8 mouse cellular contexts compared by ENCODE assay signal in the genomic region with DNA sequence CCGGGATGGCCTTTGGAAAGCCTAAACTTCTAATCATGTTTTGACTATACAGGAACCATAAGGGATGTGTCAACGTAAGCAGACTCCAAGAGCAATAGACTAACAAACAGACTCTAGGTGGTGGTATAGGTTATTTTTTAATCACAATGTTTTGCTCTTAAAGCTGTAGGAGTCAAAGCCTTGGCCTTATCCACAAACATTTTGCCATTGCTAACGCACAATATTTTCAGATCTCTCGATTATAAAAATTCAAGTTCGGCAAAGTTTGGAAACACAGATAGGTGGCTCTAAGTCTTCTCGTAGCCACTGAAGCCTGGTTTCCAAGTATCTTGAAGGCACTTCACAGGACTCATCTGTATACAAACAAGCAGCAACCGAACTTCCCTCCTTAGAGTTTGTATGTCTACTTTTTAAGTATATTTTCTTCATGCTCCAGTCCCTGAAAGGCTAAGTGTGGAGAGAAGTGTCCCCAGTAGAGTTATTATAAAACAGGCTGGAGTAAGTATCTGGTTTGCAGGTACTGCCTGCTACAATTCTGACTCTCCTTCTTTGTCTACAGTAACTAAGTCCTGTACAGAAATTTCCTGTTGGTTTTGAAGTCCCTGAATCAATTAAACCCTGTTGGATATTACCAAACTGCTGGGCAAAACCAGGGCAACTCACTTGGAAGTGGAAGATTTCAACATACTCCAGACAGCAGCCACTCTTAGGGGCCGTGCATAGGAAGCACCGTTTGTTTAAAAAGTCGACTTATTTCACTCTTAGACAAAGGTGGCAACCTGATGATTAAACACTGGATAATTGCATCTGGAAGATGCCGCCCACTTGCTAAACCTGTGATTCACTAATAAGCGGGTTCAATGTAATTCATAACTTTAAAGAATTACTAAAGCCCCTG. TPM values are rescaled to one million over a fixed set of nuclear protein-coding genes. Genes with fewer than 3 reads are reported as not detected.
DNase-seq lines count a peak whose midpoint lies in the region; ATAC-seq and TF ChIP-seq lines count a peak whose summit lies in the region.

No protein-coding gene starts in this region.

- H3K79me2 ChIP-seq in myocyte (ENCODE audit: control insufficient read depth, insufficient read depth) = peaks cover 61% of the 10 kb centered on the region

- no peak overlapping the region for H3K27ac ChIP-seq in neural tube, embryonic 11.5 days (ENCODE audit: low read depth, low read length)
- H3K27ac ChIP-seq in embryonic facial prominence, embryonic 10.5 days (replicated peaks) = peak overlapping the region; percentile 99

- no peak overlapping the region for H3ac ChIP-seq in myocyte (ENCODE audit: control insufficient read depth, insufficient read length)

- DNase-seq in neural tube, embryonic 11.5 days (ENCODE audit: low spot score) = no peak
- no peak for DNase-seq in neural tube, embryonic 10.5 days (ENCODE audit: extremely low spot score, low spot score)
- DNase-seq in embryonic facial prominence, embryonic 10.5 days (ENCODE audit: low spot score) = no peak
- DNase-seq in ovary, postnatal 10 days (ENCODE audit: low spot score) = no peak
- no peak for DNase-seq in thymus, postnatal 10 days (ENCODE audit: low spot score in 2 of 2)
- DNase-seq in cerebellum, adult 11-12 months = no peak

- no peaks in the 10 kb centered on the region for H3K27me3 ChIP-seq in neural tube, embryonic 11.5 days (ENCODE audit: control insufficient read depth, insufficient read depth, low read length)
- no peaks in the 10 kb centered on the region for H3K27me3 ChIP-seq in embryonic facial prominence, embryonic 10.5 days (replicated peaks; ENCODE audit: low read depth, poor library complexity, severe bottlenecking)
- no peaks in the 10 kb centered on the region for H3K27me3 ChIP-seq in myocyte (ENCODE audit: control insufficient read depth, insufficient read depth, insufficient read length)

- H3K4me3 ChIP-seq in neural tube, embryonic 11.5 days (ENCODE audit: low read depth, low read length) = peak overlapping the region; percentile 79
- peak overlapping the region; percentile 93 for H3K4me3 ChIP-seq in embryonic facial prominence, embryonic 10.5 days
- H3K4me3 ChIP-seq in myocyte = peak overlapping the region; percentile 50

- H3K9ac ChIP-seq in neural tube, embryonic 11.5 days (ENCODE audit: low read length) = peak overlapping the region; percentile 92; the same call in 1 of the 2 replicates

- TF ChIP-seq POLR2A in myocyte (IDR thresholded peaks at IDR 0.05; ENCODE audit: insufficient read length, low read depth) = no peak

- peaks cover 10% of the 10 kb centered on the region; the same call in 1 of the 2 replicates for H3K4me1 ChIP-seq in neural tube, embryonic 11.5 days (ENCODE audit: control insufficient read depth, insufficient read depth, low read length)
- H3K4me1 ChIP-seq in embryonic facial prominence, embryonic 10.5 days = peaks cover 42% of the 10 kb centered on the region

- ATAC-seq in neural tube, embryonic 11.5 days (ENCODE audit: insufficient read depth, low FRiP score, low TSS enrichment) = no peak
- ATAC-seq in inflammation-experienced regulatory T-cells, adult 6 months = peak; percentile 19

- peak overlapping the region; percentile 40 for H3K4me2 ChIP-seq in neural tube, embryonic 11.5 days (ENCODE audit: low read depth)
- H3K4me2 ChIP-seq in myocyte (ENCODE audit: low read depth) = peak overlapping the region; percentile 89

- WGBS in neural tube, embryonic 11.5 days = 40% methylated on average over 12 of the region's 12 CpGs
- WGBS in embryonic facial prominence, embryonic 10.5 days = 35% methylated on average over 12 of the region's 12 CpGs

- no peaks in the 10 kb centered on the region for H3K9me3 ChIP-seq in neural tube, embryonic 11.5 days (ENCODE audit: control insufficient read depth, low read length)
- no peaks in the 10 kb centered on the region for H3K9me3 ChIP-seq in embryonic facial prominence, embryonic 10.5 days

- H3K36me3 ChIP-seq in neural tube, embryonic 11.5 days (ENCODE audit: control insufficient read depth, insufficient read depth, low read length) = no peaks in the 10 kb centered on the region
- H3K36me3 ChIP-seq in embryonic facial prominence, embryonic 10.5 days (replicated peaks) = peaks cover 13% of the 10 kb centered on the region
- no peaks in the 10 kb centered on the region for H3K36me3 ChIP-seq in myocyte (ENCODE audit: control insufficient read depth, insufficient read depth)

TF ChIP-seq in myocyte, 11 proteins besides CTCF, POLR2A, EP300 and RAD21:
- TF ChIP-seq TCF3 (IDR thresholded peaks at IDR 0.05; ENCODE audit: insufficient read length, low read depth) = no peak
- TF ChIP-seq MYOG (IDR thresholded peaks at IDR 0.05; ENCODE audit: control insufficient read depth in 1 of 3, insufficient read depth in 1 of 3, insufficient read length in 2 of 3, low read depth in 2 of 3) = no peak
- no peak for TF ChIP-seq MYOD1 (IDR thresholded peaks at IDR 0.05; ENCODE audit: control insufficient read depth in 1 of 3, insufficient read length in 2 of 3, low read depth in 2 of 3)
- no peak for TF ChIP-seq TCF12 (IDR thresholded peaks at IDR 0.05; ENCODE audit: insufficient read depth, poor library complexity, severe bottlenecking)
- TF ChIP-seq USF1 (IDR thresholded peaks at IDR 0.05; ENCODE audit: low read depth) = no peak
- TF ChIP-seq POLR2AphosphoS2 (IDR thresholded peaks at IDR 0.05; ENCODE audit: insufficient read length, low read depth) = no peak
- no peak for TF ChIP-seq CEBPB (IDR thresholded peaks at IDR 0.05; ENCODE audit: insufficient read depth, poor library complexity, severe bottlenecking)
- no peak for TF ChIP-seq REST (IDR thresholded peaks at IDR 0.05; ENCODE audit: insufficient read depth, insufficient read length)
- TF ChIP-seq SRF (IDR thresholded peaks at IDR 0.05; ENCODE audit: control insufficient read depth, insufficient read length, low read depth) = no peak
- TF ChIP-seq E2F4 (IDR thresholded peaks at IDR 0.05; ENCODE audit: insufficient read depth) = no peak
- no peak for TF ChIP-seq MAX (IDR thresholded peaks at IDR 0.05; ENCODE audit: low read depth)

RNA-seq across cellular contexts. Expression of a gene that starts 2.7 kb away (rescaled TPM):
- polyA plus RNA-seq in neural tube, embryonic 11.5 days (2014; fragmentation: Nextera tagmentation; extraction: Ambion mirVana) = 37.7 and 40.2 TPM in 2 replicates
- polyA plus RNA-seq in embryonic facial prominence, embryonic 10.5 days (2016; fragmentation: Nextera tagmentation; extraction: Ambion mirVana) = 58.3 and 60.8 TPM in 2 replicates
- polyA plus RNA-seq in inflammation-experienced regulatory T-cells, adult 6 months (2017; shearing (Covaris generic)) = 10 to 100 TPM; 26.2 to 66.5 (median 54.1) TPM
- 3.9 TPM for polyA plus RNA-seq in myocyte (2012; fragmentation: generic; extraction: Trizol)
